Mouse (Mus musculus): Measurements from ENCODE around the gene Plekhd1. TPM values are rescaled to one million over a fixed set of nuclear protein-coding genes. Genes with fewer than 3 reads are reported as not detected.

The Plekhd1 gene
- polyA plus RNA-seq, 1 experiment from 2014 or later: 3.6 TPM

DNA sequence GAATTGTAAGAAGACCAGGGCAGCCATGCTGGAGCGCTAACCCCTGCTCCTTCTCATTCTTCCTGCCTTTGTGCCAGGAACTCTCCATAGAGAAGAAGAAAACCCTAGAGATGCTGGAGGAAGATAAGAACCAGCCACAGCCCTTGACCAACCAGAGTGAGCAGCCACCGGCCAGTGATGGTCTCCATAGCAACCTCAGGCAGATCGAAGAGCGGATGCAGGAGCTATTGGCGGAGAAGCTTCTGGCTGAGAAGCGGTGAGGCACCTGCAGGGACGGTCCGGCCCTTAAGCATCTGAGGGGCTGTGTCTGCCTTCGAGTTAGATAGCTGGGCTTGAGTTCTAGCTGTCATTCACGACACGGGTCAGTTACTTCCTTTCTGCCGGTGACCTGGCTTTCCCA lies 28.1 kb downstream of the Plekhd1 start:
- no peaks in the 10 kb centered on the region for H3K36me3 ChIP-seq (ENCODE audit: control insufficient read depth, insufficient read depth, low read length)
- no peaks in the 10 kb centered on the region for H3K9me3 ChIP-seq (ENCODE audit: control insufficient read depth, low read length)
- no peaks in the 10 kb centered on the region for H3K4me1 ChIP-seq (replicated peaks; ENCODE audit: control insufficient read depth, insufficient read depth, low read length)
- no peak overlapping the region for H3K9ac ChIP-seq (ENCODE audit: low read length)
- H3K27me3 ChIP-seq (ENCODE audit: control insufficient read depth, insufficient read depth, low read depth, low read length): no peaks in the 10 kb centered on the region
- no peak overlapping the region for H3K27ac ChIP-seq (ENCODE audit: low read length)
- WGBS: 64% methylated on average over 12 of the region's 12 CpGs
- H3K4me2 ChIP-seq (ENCODE audit: low read depth, low read length): no peak overlapping the region
- no peak overlapping the region for H3K4me3 ChIP-seq (ENCODE audit: low read length)
- no peak for ATAC-seq (ENCODE audit: low read depth)

DNA sequence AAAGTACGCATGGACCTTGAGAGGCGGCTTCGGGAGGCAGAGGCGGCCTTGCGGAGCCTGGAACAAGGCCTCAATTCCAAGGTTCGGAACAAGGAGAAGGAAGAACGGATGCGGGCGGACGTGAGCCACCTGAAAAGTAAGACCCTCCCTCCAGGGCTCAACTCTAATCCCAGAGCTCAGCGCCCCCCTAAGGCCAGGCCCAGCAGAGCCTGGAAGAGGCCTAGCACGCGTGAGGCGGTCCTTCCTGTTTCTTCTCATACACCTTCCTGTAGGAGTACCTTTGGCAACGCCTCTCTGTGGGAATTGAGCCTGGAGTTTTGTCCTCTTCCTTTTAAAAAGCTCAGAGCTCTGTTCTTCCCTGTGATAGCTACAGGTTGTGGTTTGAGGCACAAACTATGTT lies 29.1 kb downstream of the Plekhd1 start:
- Histone ChIP-seq H3K9ac (ENCODE audit: low read length) (no peak overlapping the region), H3K4me3 (ENCODE audit: low read length) (no peak overlapping the region), H3K36me3 (ENCODE audit: control insufficient read depth, insufficient read depth, low read length) (no peaks in the 10 kb centered on the region), H3K27me3 (ENCODE audit: control insufficient read depth, insufficient read depth, low read depth, low read length) (no peaks in the 10 kb centered on the region), H3K27ac (ENCODE audit: low read length) (no peak overlapping the region), H3K9me3 (ENCODE audit: control insufficient read depth, low read length) (no peaks in the 10 kb centered on the region), H3K4me2 (ENCODE audit: low read depth, low read length) (no peak overlapping the region), H3K4me1 (replicated peaks; ENCODE audit: control insufficient read depth, insufficient read depth, low read length) (no peaks in the 10 kb centered on the region)
- 82% methylated on average over 15 of the region's 15 CpGs for WGBS
- ATAC-seq (ENCODE audit: low read depth): no peak

GRCm38 (mm10) chr12:80724853-80725559 lies 32.6 kb downstream of the Plekhd1 start:
- Histone ChIP-seq H3K9ac (ENCODE audit: low read length) (peak overlapping the region; percentile 17; the same call in 1 of the 2 replicates), H3K4me1 (replicated peaks; ENCODE audit: control insufficient read depth, insufficient read depth, low read length) (no peaks in the 10 kb centered on the region), H3K4me2 (ENCODE audit: low read depth, low read length) (no peak overlapping the region), H3K4me3 (ENCODE audit: low read length) (no peak overlapping the region), H3K27ac (ENCODE audit: low read length) (no peak overlapping the region), H3K9me3 (ENCODE audit: control insufficient read depth, low read length) (no peaks in the 10 kb centered on the region), H3K27me3 (ENCODE audit: control insufficient read depth, insufficient read depth, low read depth, low read length) (no peaks in the 10 kb centered on the region), H3K36me3 (ENCODE audit: control insufficient read depth, insufficient read depth, low read length) (no peaks in the 10 kb centered on the region)
- ATAC-seq (ENCODE audit: low read depth): peak; percentile 54; the same call in 1 of the 2 replicates
- WGBS: 21% methylated on average over 10 of the region's 10 CpGs

GRCm38 (mm10) chr12:80728207-80728606 lies 35.8 kb downstream of the Plekhd1 start:
- Histone ChIP-seq H3K27ac (ENCODE audit: low read length) (no peak overlapping the region), H3K9me3 (ENCODE audit: control insufficient read depth, low read length) (no peaks in the 10 kb centered on the region), H3K4me2 (ENCODE audit: low read depth, low read length) (no peak overlapping the region), H3K36me3 (ENCODE audit: control insufficient read depth, insufficient read depth, low read length) (no peaks in the 10 kb centered on the region), H3K27me3 (ENCODE audit: control insufficient read depth, insufficient read depth, low read depth, low read length) (no peaks in the 10 kb centered on the region), H3K4me1 (replicated peaks; ENCODE audit: control insufficient read depth, insufficient read depth, low read length) (no peaks in the 10 kb centered on the region), H3K4me3 (ENCODE audit: low read length) (no peak overlapping the region), H3K9ac (ENCODE audit: low read length) (no peak overlapping the region)
- ATAC-seq (ENCODE audit: low read depth): no peak
- 23% methylated on average over 1 of the region's 1 CpGs for WGBS

DNA sequence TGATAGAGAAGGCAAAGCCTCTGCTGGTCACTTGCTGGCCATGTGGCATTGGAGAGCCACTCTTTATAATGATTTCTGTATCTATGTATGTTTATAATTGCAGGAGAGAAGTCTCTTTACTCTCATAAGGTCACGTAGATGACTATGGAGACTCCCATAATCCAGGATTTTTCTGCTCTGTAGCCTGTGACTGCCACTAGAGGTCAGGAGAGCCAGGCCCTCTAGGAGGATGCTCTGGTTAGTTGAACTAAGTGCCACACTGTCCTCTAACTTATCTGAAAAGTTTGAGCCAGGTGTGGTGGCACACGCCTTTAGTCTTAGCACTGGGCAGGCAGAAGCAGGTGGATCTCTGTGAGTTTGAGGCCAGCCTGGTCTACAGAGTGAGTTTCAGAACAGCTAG lies 36.4 kb downstream of the Plekhd1 start:
- no peaks in the 10 kb centered on the region for H3K36me3 ChIP-seq (ENCODE audit: control insufficient read depth, insufficient read depth, low read length)
- H3K9me3 ChIP-seq (ENCODE audit: control insufficient read depth, low read length): no peaks in the 10 kb centered on the region
- 47% methylated on average over 2 of the region's 2 CpGs for WGBS
- H3K4me2 ChIP-seq (ENCODE audit: low read depth, low read length): no peak overlapping the region
- no peak overlapping the region for H3K4me3 ChIP-seq (ENCODE audit: low read length)
- H3K9ac ChIP-seq (ENCODE audit: low read length): no peak overlapping the region
- no peak overlapping the region for H3K27ac ChIP-seq (ENCODE audit: low read length)
- H3K4me1 ChIP-seq (replicated peaks; ENCODE audit: control insufficient read depth, insufficient read depth, low read length): no peaks in the 10 kb centered on the region
- no peaks in the 10 kb centered on the region for H3K27me3 ChIP-seq (ENCODE audit: control insufficient read depth, insufficient read depth, low read depth, low read length)
- no peak for ATAC-seq (ENCODE audit: low read depth)

DNA sequence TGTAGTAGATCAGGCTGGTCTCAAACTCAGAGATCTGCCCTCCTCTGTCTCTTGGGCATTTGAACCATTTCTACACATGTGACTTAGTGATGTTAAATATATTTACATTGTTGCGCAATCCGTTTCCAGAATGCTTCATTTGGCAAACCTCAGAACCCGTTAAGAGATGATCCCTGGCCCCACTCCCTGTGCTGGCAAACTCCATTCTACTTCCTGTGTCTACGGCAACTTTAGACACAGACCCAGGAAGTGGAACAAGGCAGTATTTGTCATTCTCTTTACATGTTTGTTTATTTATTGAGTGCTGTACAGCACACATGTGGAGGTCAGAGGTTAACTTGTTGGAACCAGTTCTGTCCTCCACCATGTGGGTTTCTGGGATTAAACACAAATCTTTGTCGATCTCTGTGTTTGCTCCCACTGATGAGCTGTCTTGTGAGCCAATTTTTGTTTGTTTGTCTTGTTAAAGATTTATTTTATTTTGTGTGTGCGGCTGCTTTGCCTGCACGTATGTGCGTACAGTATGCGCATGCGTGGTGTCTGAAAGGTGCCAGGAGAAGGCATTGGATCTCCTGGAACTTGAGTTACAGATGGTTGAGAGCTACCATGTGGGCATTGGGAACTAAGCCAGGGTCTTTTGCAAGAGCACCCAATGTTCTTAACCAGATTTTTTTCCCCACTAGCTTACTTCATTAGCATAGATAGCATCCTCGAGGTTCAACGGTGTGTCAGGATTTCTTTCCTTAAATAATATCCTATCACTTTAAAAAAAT lies 37.6 kb downstream of the Plekhd1 start:
- H3K4me3 ChIP-seq (ENCODE audit: low read length): no peak overlapping the region
- H3K36me3 ChIP-seq (ENCODE audit: control insufficient read depth, insufficient read depth, low read length): no peaks in the 10 kb centered on the region
- ATAC-seq (ENCODE audit: low read depth): peak; percentile 72
- H3K4me2 ChIP-seq (ENCODE audit: low read depth, low read length): no peak overlapping the region
- no peak overlapping the region for H3K9ac ChIP-seq (ENCODE audit: low read length)
- no peaks in the 10 kb centered on the region for H3K9me3 ChIP-seq (ENCODE audit: control insufficient read depth, low read length)
- no peaks in the 10 kb centered on the region for H3K4me1 ChIP-seq (replicated peaks; ENCODE audit: control insufficient read depth, insufficient read depth, low read length)
- no peaks in the 10 kb centered on the region for H3K27me3 ChIP-seq (ENCODE audit: control insufficient read depth, insufficient read depth, low read depth, low read length)
- 49% methylated on average over 12 of the region's 12 CpGs for WGBS
- peak overlapping the region; percentile 2 for H3K27ac ChIP-seq (ENCODE audit: low read length)

- H3K4me2 ChIP-seq (ENCODE audit: low read depth, low read length): peak overlapping the region; percentile 23; the same call in 1 of the 2 replicates
- H3K4me3 ChIP-seq (ENCODE audit: low read length): no peak overlapping the region
- WGBS: 6% methylated on average over 9 of the region's 9 CpGs
- H3K4me1 ChIP-seq (replicated peaks; ENCODE audit: control insufficient read depth, insufficient read depth, low read length): no peaks in the 10 kb centered on the region
- peak; percentile 85 for ATAC-seq (ENCODE audit: low read depth)
- no peaks in the 10 kb centered on the region for H3K36me3 ChIP-seq (ENCODE audit: control insufficient read depth, insufficient read depth, low read length)
- peak overlapping the region; percentile 2; the same call in 1 of the 2 replicates for H3K27ac ChIP-seq (ENCODE audit: low read length)
- no peak overlapping the region for H3K9ac ChIP-seq (ENCODE audit: low read length)
- no peaks in the 10 kb centered on the region for H3K27me3 ChIP-seq (ENCODE audit: control insufficient read depth, insufficient read depth, low read depth, low read length)
- H3K9me3 ChIP-seq (ENCODE audit: control insufficient read depth, low read length): no peaks in the 10 kb centered on the region
Measured at GRCm38 (mm10) chr12:80730567-80730966, 38.2 kb downstream of the Plekhd1 start.

- no peak overlapping the region for H3K4me2 ChIP-seq (ENCODE audit: low read depth, low read length)
- H3K27ac ChIP-seq (ENCODE audit: low read length): no peak overlapping the region
- H3K4me3 ChIP-seq (ENCODE audit: low read length): no peak overlapping the region
- ATAC-seq (ENCODE audit: low read depth): no peak
- no peaks in the 10 kb centered on the region for H3K4me1 ChIP-seq (replicated peaks; ENCODE audit: control insufficient read depth, insufficient read depth, low read length)
- WGBS: 45% methylated on average over 13 of the region's 13 CpGs
- H3K9ac ChIP-seq (ENCODE audit: low read length): no peak overlapping the region
- no peaks in the 10 kb centered on the region for H3K27me3 ChIP-seq (ENCODE audit: control insufficient read depth, insufficient read depth, low read depth, low read length)
- no peaks in the 10 kb centered on the region for H3K9me3 ChIP-seq (ENCODE audit: control insufficient read depth, low read length)
- no peaks in the 10 kb centered on the region for H3K36me3 ChIP-seq (ENCODE audit: control insufficient read depth, insufficient read depth, low read length)
Measured at GRCm38 (mm10) chr12:80734526-80735470, 42.4 kb downstream of the Plekhd1 start.

Measured in lung, embryonic 16.5 days (tissue).